Mouse (Mus musculus): ENCODE measurements at regions not wholly inside any gene's neighbourhood (a gene's known extent, or its start where the extent isn't known, plus 50 kb on each side); places are given as distances from the start of the nearest gene placed in this dataset.

DNA sequence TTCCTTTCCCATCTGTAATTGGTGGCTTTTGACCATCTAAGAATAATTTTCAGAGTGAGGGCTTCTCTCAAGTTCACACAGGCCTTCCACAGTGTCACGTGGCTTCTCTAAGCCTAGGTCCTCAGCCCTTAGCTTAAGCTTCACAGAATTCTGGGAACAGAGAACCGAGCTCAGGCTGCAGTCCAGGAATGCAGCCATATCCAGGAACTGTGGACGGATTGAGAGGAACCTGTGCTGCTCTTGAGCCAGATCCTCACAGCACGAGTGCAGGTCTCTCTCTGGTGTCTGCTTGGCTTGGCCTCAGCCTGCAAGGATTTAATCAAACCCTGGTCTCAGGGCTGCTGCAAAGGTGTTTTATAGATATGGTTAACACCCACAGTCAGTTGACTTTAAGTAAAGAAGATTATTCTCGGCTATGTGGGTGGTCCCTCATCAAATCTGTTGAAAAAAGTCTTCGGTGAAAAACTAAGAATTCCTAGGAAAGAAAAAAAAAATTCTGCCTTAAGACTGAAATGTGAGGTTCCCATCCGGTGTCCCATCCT is 127.8 kb downstream of the Mis18a start:
- TF ChIP-seq CTCF (IDR thresholded peaks at IDR 0.05; ENCODE audit: borderline replicate concordance, insufficient read depth, low read depth, low read length) (no peak), POLR2A (IDR thresholded peaks at IDR 0.05; ENCODE audit: borderline replicate concordance, insufficient read depth, low read length) (no peak)
- no peak overlapping the region for H3K4me3 ChIP-seq (replicated peaks; ENCODE audit: insufficient read depth, low read depth, low read length)
- peak; percentile 21 to 52 for DNase-seq
- H3K27me3 ChIP-seq (ENCODE audit: control insufficient read depth, insufficient read depth, low read length), result no peaks in the 10 kb centered on the region
- H3K4me1 ChIP-seq (ENCODE audit: control insufficient read depth, insufficient read depth, low read length), result no peaks in the 10 kb centered on the region
- 51% methylated on average over 7 of the region's 7 CpGs for WGBS
- no peak overlapping the region for H3K27ac ChIP-seq (ENCODE audit: insufficient read depth, low read length)

DNA sequence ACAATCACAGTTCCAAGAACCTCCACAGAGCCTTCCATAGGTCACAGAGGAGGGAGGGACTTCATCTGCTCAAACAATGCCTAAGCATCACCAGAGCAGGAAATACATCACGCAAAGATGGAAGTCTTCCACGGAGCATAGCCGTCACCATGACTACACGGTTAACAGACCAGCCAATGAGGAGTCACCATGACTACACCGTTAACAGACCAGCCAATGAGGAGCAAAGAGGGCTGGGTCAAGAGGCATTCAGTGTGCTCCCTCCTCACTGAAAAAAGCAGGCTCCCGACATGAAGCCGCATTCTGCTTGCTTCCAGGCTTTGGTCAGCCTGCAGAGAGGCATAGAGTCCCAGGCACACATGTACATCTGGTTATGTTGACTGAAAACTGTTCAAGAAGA is 128.5 kb downstream of the Mis18a start:
- Histone ChIP-seq H3K4me1 (ENCODE audit: control insufficient read depth, insufficient read depth, low read length) (no peaks in the 10 kb centered on the region), H3K4me3 (replicated peaks; ENCODE audit: insufficient read depth, low read depth, low read length) (no peak overlapping the region), H3K27me3 (ENCODE audit: control insufficient read depth, insufficient read depth, low read length) (no peaks in the 10 kb centered on the region), H3K27ac (ENCODE audit: insufficient read depth, low read length) (no peak overlapping the region)
- DNase-seq, result no peak
- WGBS, result 85% methylated on average over 7 of the region's 7 CpGs
- no peak for TF ChIP-seq CTCF (IDR thresholded peaks at IDR 0.05; ENCODE audit: borderline replicate concordance, insufficient read depth, low read depth, low read length)
- no peak for TF ChIP-seq POLR2A (IDR thresholded peaks at IDR 0.05; ENCODE audit: borderline replicate concordance, insufficient read depth, low read length)

DNA sequence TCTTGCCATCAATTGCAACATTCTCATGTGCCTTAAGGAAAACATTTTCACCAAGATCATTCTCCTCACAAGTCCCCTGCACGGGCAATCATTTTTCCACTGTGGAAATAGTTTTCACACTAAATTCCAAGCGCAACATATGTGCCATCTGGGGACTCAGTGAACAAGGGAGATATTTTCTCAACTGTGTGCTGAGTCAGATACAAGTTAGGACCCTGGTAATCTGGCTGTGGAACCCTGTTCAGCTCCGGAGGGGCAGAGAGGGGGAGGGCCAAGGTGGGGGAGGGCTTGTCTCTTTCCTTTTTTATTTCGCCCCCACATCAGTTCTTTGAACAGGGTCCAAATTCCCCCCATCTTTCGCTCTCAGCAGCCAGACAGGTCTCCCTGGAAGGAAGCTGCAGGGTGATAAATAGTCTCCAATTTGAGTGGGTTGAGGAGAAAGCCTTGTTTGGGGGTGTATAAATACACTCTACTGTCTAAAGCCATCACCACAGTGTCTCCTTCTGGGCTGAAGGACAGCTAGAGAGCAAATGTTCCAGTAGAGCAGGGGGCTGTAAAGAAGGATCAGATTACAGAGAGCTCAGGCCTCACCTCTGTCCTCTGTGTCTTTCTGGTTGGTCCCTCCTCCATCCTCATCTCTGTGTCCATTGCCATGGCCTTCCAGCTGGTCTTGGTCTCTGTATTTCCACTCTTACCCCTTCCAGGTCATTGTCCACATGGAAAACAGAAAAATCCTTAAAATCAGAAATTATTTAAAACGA is 134.3 kb downstream of the Mis18a start:
- DNase-seq, result no peak
- H3K4me1 ChIP-seq (ENCODE audit: control insufficient read depth, insufficient read depth, low read length), result no peaks in the 10 kb centered on the region
- TF ChIP-seq POLR2A (IDR thresholded peaks at IDR 0.05; ENCODE audit: borderline replicate concordance, insufficient read depth, low read length) (no peak), CTCF (IDR thresholded peaks at IDR 0.05; ENCODE audit: borderline replicate concordance, insufficient read depth, low read depth, low read length) (no peak)
- H3K4me3 ChIP-seq (replicated peaks; ENCODE audit: insufficient read depth, low read depth, low read length), result no peak overlapping the region
- H3K27ac ChIP-seq (ENCODE audit: insufficient read depth, low read length), result no peak overlapping the region
- no peaks in the 10 kb centered on the region for H3K27me3 ChIP-seq (ENCODE audit: control insufficient read depth, insufficient read depth, low read length)
- WGBS, result 79% methylated on average over 6 of the region's 6 CpGs

DNA sequence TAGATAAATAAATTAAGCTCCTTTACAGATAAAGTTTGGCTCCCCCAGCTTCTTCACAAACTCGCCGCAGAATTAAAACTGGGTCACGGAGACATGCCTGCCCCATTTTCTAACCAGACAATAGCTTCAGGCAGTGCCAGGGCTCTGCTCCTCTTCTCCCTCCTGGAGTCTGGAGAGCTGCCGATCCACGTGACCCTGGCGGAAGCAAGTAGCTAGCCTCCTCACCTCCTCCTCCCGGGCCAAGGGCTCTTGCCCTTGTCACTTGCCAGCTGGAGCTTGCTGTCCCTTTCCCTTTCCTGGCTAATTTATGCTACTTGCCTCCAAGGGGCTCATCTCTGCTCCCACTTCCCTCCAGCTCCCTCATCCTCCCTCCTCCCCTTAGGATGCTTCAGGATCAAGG is 142.0 kb downstream of the Mis18a start:
- TF ChIP-seq POLR2A (IDR thresholded peaks at IDR 0.05; ENCODE audit: borderline replicate concordance, insufficient read depth, low read length) (no peak), CTCF (IDR thresholded peaks at IDR 0.05; ENCODE audit: borderline replicate concordance, insufficient read depth, low read depth, low read length) (no peak)
- H3K4me1 ChIP-seq (ENCODE audit: control insufficient read depth, insufficient read depth, low read length), result 0 out of 2 replicates have a peak, but pooled peaks cover 6% of the 10 kb centered on the region
- peak; percentile 55 to 77 for DNase-seq
- no peak overlapping the region for H3K4me3 ChIP-seq (replicated peaks; ENCODE audit: insufficient read depth, low read depth, low read length)
- H3K27me3 ChIP-seq (ENCODE audit: control insufficient read depth, insufficient read depth, low read length), result no peaks in the 10 kb centered on the region
- no peak overlapping the region for H3K27ac ChIP-seq (ENCODE audit: insufficient read depth, low read length)
- 35% methylated on average over 7 of the region's 7 CpGs for WGBS

DNA sequence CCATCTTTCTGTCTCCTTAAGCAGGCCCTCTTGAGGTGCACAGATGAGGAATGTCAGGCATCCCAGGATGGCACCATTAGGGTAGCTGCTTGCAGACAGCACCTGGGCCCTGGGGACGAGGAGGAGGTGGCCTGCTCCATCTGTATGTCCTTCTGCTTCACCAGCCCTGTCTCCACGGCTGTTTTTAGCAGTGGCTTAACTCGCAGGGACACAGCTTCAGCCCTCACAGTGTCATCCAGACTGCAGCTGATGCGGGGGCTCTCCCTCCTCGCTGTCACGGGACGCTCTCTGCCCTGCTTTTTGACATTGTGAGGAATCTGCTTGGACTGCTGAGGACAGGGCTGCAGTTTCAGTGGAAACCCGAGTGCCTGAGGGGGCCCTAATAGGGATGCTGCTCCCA is 146.8 kb downstream of the Mis18a start:
- TF ChIP-seq CTCF (IDR thresholded peaks at IDR 0.05; ENCODE audit: borderline replicate concordance, insufficient read depth, low read depth, low read length) (no peak), POLR2A (IDR thresholded peaks at IDR 0.05; ENCODE audit: borderline replicate concordance, insufficient read depth, low read length) (no peak)
- Histone ChIP-seq H3K4me3 (replicated peaks; ENCODE audit: insufficient read depth, low read depth, low read length) (no peak overlapping the region), H3K4me1 (ENCODE audit: control insufficient read depth, insufficient read depth, low read length) (0 out of 2 replicates have a peak, but pooled peaks cover 3% of the 10 kb centered on the region), H3K27ac (ENCODE audit: insufficient read depth, low read length) (no peak overlapping the region), H3K27me3 (ENCODE audit: control insufficient read depth, insufficient read depth, low read length) (no peaks in the 10 kb centered on the region)
- 40% methylated on average over 8 of the region's 8 CpGs for WGBS
- peak; percentile 24 to 52 for DNase-seq

DNA sequence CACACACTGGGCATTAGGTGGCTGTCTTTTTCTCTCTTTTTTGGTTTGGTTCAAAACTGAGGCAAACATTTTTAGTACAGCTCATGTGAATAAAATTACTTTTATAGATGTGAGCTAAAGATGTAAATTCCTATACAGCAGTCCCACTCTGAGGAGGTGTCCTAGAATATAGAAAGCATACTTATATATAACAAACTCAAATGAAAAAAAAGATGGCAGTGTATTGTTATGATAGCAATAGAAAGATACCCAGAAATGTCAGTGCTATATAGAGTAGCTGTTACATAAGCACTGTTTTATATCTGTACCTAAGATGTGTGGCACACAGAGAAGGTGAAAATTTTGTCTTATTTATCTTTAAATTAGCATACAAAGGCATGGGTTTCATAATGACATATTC is 156.1 kb downstream of the Mis18a start:
- Histone ChIP-seq H3K4me3 (replicated peaks; ENCODE audit: insufficient read depth, low read depth, low read length) (no peak overlapping the region), H3K27me3 (ENCODE audit: control insufficient read depth, insufficient read depth, low read length) (no peaks in the 10 kb centered on the region), H3K27ac (ENCODE audit: insufficient read depth, low read length) (no peak overlapping the region), H3K4me1 (ENCODE audit: control insufficient read depth, insufficient read depth, low read length) (peaks cover 11% of the 10 kb centered on the region)
- TF ChIP-seq CTCF (IDR thresholded peaks at IDR 0.05; ENCODE audit: borderline replicate concordance, insufficient read depth, low read depth, low read length) (no peak), POLR2A (IDR thresholded peaks at IDR 0.05; ENCODE audit: borderline replicate concordance, insufficient read depth, low read length) (no peak)
- no peak for DNase-seq

DNA sequence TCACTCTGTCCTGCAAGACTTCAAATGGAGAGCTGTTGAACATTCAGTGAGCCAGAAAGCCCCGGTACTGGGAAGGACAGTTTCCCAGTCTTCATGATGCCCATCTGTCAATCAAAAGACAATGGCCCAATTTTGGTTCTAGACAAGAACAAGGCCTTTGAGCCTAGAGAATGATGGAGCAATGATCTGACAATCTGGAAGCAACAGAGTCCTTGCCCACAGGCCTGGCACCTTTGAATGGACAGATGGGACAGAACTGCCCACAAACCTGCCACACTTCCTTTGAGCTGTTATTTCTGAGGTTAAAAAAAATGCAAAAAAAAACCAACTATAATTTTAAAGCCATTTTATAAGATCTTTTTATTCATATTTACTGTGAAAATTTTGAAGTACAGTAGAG is 157.4 kb downstream of the Mis18a start:
- Histone ChIP-seq H3K27ac (ENCODE audit: insufficient read depth, low read length) (peak overlapping the region; percentile 34), H3K4me1 (ENCODE audit: control insufficient read depth, insufficient read depth, low read length) (peaks cover 11% of the 10 kb centered on the region), H3K27me3 (ENCODE audit: control insufficient read depth, insufficient read depth, low read length) (no peaks in the 10 kb centered on the region), H3K4me3 (replicated peaks; ENCODE audit: insufficient read depth, low read depth, low read length) (no peak overlapping the region)
- TF ChIP-seq CTCF (IDR thresholded peaks at IDR 0.05; ENCODE audit: borderline replicate concordance, insufficient read depth, low read depth, low read length), result no peak
- no peak for TF ChIP-seq POLR2A (IDR thresholded peaks at IDR 0.05; ENCODE audit: borderline replicate concordance, insufficient read depth, low read length)
- DNase-seq, result peak; percentile 56 to 82
- 6% methylated on average over 1 of the region's 1 CpGs for WGBS

DNA sequence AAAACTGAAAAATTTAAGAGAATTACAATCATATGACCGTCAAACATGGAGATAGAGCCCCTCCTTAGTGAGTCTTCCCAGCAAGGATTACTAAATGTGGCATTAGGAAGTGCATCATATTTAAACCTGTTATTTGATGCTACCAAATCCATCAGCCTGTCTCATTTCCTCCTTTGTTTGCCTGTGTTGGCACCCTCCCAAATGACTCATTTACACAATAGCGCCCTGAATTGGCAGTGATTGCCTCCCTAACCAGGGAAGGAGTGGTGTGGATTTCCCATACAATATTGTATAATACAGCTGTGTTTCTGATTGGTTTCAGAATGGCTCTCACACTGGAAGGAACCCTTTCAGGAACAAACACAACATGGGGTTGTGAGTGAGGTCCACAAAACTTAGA is 162.0 kb downstream of the Mis18a start:
- Histone ChIP-seq H3K27me3 (ENCODE audit: control insufficient read depth, insufficient read depth, low read length) (no peaks in the 10 kb centered on the region), H3K27ac (ENCODE audit: insufficient read depth, low read length) (no peak overlapping the region), H3K4me3 (replicated peaks; ENCODE audit: insufficient read depth, low read depth, low read length) (no peak overlapping the region), H3K4me1 (ENCODE audit: control insufficient read depth, insufficient read depth, low read length) (peaks cover 9% of the 10 kb centered on the region)
- peak in 1 of 2 experiments; percentile 38 for DNase-seq
- 44% methylated on average over 2 of the region's 2 CpGs for WGBS
- TF ChIP-seq CTCF (IDR thresholded peaks at IDR 0.05; ENCODE audit: borderline replicate concordance, insufficient read depth, low read depth, low read length) (no peak), POLR2A (IDR thresholded peaks at IDR 0.05; ENCODE audit: borderline replicate concordance, insufficient read depth, low read length) (no peak)

All from cerebellum, adult 2 months (tissue).